Mouse (Mus musculus) splenic B cell, adult 2 months (primary cell): ENCODE measurements around the gene Wdtc1.

ENCODE experiments used
- DNase-seq: peaks from one replicate; pipeline ENCODE4 v3.0.0-alpha.2; 2011; ENCODE audit warnings: low read depth, low spot score
- H3K27me3 ChIP-seq: 2 replicates; pipeline ENCODE4 v1.6.1; 2012; ENCODE audit warnings: mild to moderate bottlenecking, low read length, moderate library complexity, mixed read lengths; ENCODE audit not compliant: control insufficient read depth, poor library complexity, insufficient read depth, severe bottlenecking
- H3K36me3 ChIP-seq: 2 replicates; pipeline ENCODE4 v1.6.1; 2012; ENCODE audit warnings: mild to moderate bottlenecking, low read length, moderate library complexity, mixed read lengths; ENCODE audit not compliant: control insufficient read depth, poor library complexity, insufficient read depth, severe bottlenecking

Gene Wdtc1

GRCm38 (mm10) chr4:133314896-133315295 is 38.4 kb downstream of the Wdtc1 start:
- no peak for DNase-seq
- Histone ChIP-seq H3K27me3 (no peaks in the 10 kb centered on the region), H3K36me3 (peaks cover 3% of the 10 kb centered on the region; the same call in 1 of the 2 replicates)

- Histone ChIP-seq H3K27me3 (no peaks in the 10 kb centered on the region), H3K36me3 (peaks cover 2% of the 10 kb centered on the region; the same call in 1 of the 2 replicates)
- peak; percentile 83 for DNase-seq
Measured at GRCm38 (mm10) chr4:133309948-133310347, 43.3 kb downstream of the Wdtc1 start.

GRCm38 (mm10) chr4:133307331-133307730 is 46.0 kb downstream of the Wdtc1 start:
- Histone ChIP-seq H3K36me3 (no peaks in the 10 kb centered on the region; the same call in 1 of the 2 replicates), H3K27me3 (no peaks in the 10 kb centered on the region)

GRCm38 (mm10) chr4:133305825-133306224 is 47.5 kb downstream of the Wdtc1 start:
- no peak for DNase-seq

More at GRCm38 (mm10) chr4:133307331-133307730, 46.0 kb downstream of the Wdtc1 start:
- peak; percentile 79 for DNase-seq

GRCm38 (mm10) chr4:133304770-133305169 is 48.5 kb downstream of the Wdtc1 start:
- Histone ChIP-seq H3K36me3 (no peaks in the 10 kb centered on the region), H3K27me3 (no peaks in the 10 kb centered on the region)
- no peak for DNase-seq

More at GRCm38 (mm10) chr4:133305825-133306224, 47.5 kb downstream of the Wdtc1 start:
- Histone ChIP-seq H3K36me3 (no peaks in the 10 kb centered on the region), H3K27me3 (no peaks in the 10 kb centered on the region)

GRCm38 (mm10) chr4:133302668-133303067 is 50.6 kb downstream of the Wdtc1 start:
- Histone ChIP-seq H3K36me3 (peaks cover 1% of the 10 kb centered on the region; the same call in 1 of the 2 replicates), H3K27me3 (no peaks in the 10 kb centered on the region)
- no peak for DNase-seq

GRCm38 (mm10) chr4:133301802-133302201 is 51.5 kb downstream of the Wdtc1 start:
- DNase-seq, result peak; percentile 67
- peaks cover 1% of the 10 kb centered on the region; the same call in 1 of the 2 replicates for H3K36me3 ChIP-seq
- no peaks in the 10 kb centered on the region for H3K27me3 ChIP-seq

- no peak for DNase-seq
- H3K36me3 ChIP-seq, result peaks cover 4% of the 10 kb centered on the region
- no peaks in the 10 kb centered on the region for H3K27me3 ChIP-seq
Measured at GRCm38 (mm10) chr4:133300421-133300820, 52.9 kb downstream of the Wdtc1 start.

GRCm38 (mm10) chr4:133299701-133300100 is 53.6 kb downstream of the Wdtc1 start:
- H3K36me3 ChIP-seq, result peaks cover 4% of the 10 kb centered on the region
- no peaks in the 10 kb centered on the region for H3K27me3 ChIP-seq
- no peak for DNase-seq

GRCm38 (mm10) chr4:133298516-133299365 is 54.5 kb downstream of the Wdtc1 start:
- H3K27me3 ChIP-seq, result no peaks in the 10 kb centered on the region
- no peak for DNase-seq
- peaks cover 4% of the 10 kb centered on the region for H3K36me3 ChIP-seq

- Histone ChIP-seq H3K36me3 (peaks cover 4% of the 10 kb centered on the region), H3K27me3 (no peaks in the 10 kb centered on the region)
- peak; percentile 85 for DNase-seq
Measured at GRCm38 (mm10) chr4:133297801-133298238, 55.5 kb downstream of the Wdtc1 start.

GRCm38 (mm10) chr4:133297360-133297759 is 55.9 kb downstream of the Wdtc1 start:
- peaks cover 4% of the 10 kb centered on the region for H3K36me3 ChIP-seq
- DNase-seq, result no peak
- H3K27me3 ChIP-seq, result no peaks in the 10 kb centered on the region

- H3K36me3 ChIP-seq, result peaks cover 6% of the 10 kb centered on the region; the same call in 1 of the 2 replicates
- no peaks in the 10 kb centered on the region for H3K27me3 ChIP-seq
- no peak for DNase-seq
Measured at GRCm38 (mm10) chr4:133294084-133294483, 59.2 kb downstream of the Wdtc1 start.

- no peak for DNase-seq
- peaks cover 6% of the 10 kb centered on the region; the same call in 1 of the 2 replicates for H3K36me3 ChIP-seq
- no peaks in the 10 kb centered on the region for H3K27me3 ChIP-seq
Measured at GRCm38 (mm10) chr4:133292901-133293843, 60.1 kb downstream of the Wdtc1 start.
